Mouse (Mus musculus): ENCODE measurements around the gene Btbd9.

GRCm38 (mm10) chr17:30309627-30310026, 266.7 kb downstream of the Btbd9 start:
- TF ChIP-seq CTCF (IDR thresholded peaks at IDR 0.05; ENCODE audit: control insufficient read depth, insufficient read depth, low read length) (no peak), POLR2A (IDR thresholded peaks at IDR 0.05; ENCODE audit: borderline replicate concordance, control insufficient read depth, low read depth, low read length) (no peak)
